ENCODE assay signal across 9 mouse cellular contexts in genomic region chr1:82292771-82293170, GRCm38 (mm10). TPM values are rescaled to one million over a fixed set of nuclear protein-coding genes. Genes with fewer than 3 reads are reported as not detected.
DNase-seq lines count a peak whose midpoint lies in the region; ATAC-seq and TF ChIP-seq lines count a peak whose summit lies in the region.
"Had no signal": no experiment of that assay in that cellular context is flagged by ENCODE, and none has a peak within 500 bp of the region (broad histone marks: within the 10 kb centered on the region; RNA-seq: fewer than 3 reads in every experiment).

No protein-coding gene starts in this region.

- peak overlapping the region; percentile 84 for H3K4me2 ChIP-seq in heart, embryonic 12.5 days
- peak overlapping the region; percentile 88 for H3K4me2 ChIP-seq in limb, embryonic 14.5 days (replicated peaks; ENCODE audit: low read depth, low read length, severe bottlenecking)
- peak overlapping the region; percentile 77 for H3K4me2 ChIP-seq in midbrain, embryonic 15.5 days

- peak overlapping the region; percentile 70; the same call in 1 of the 2 replicates for H3K4me3 ChIP-seq in embryonic fibroblast, embryonic 13.5 days (ENCODE audit: insufficient read depth, low read length)
- H3K4me3 ChIP-seq in heart, embryonic 12.5 days, result peak overlapping the region; percentile 79
- H3K4me3 ChIP-seq in limb, embryonic 14.5 days (replicated peaks; ENCODE audit: low read length), result peak overlapping the region; percentile 56
- H3K4me3 ChIP-seq in midbrain, embryonic 15.5 days, result peak overlapping the region; percentile 91

- peak; percentile 26; the same call in 1 of the 2 replicates for ATAC-seq in heart, embryonic 12.5 days (ENCODE audit: insufficient number of reproducible peaks, low FRiP score)
- ATAC-seq in limb, embryonic 14.5 days (ENCODE audit: low FRiP score, low read depth), result peak; percentile 45; the same call in 1 of the 2 replicates
- peak; percentile 87 for ATAC-seq in midbrain, embryonic 15.5 days (replicated peaks)

- no peak overlapping the region for H3K27ac ChIP-seq in embryonic fibroblast, embryonic 13.5 days (ENCODE audit: insufficient read depth, low read length)
- peak overlapping the region; percentile 96 for H3K27ac ChIP-seq in heart, embryonic 12.5 days (ENCODE audit: poor library complexity, severe bottlenecking)
- H3K27ac ChIP-seq in limb, embryonic 14.5 days (replicated peaks; ENCODE audit: low read depth, low read length), result 0 out of 2 replicates have a peak overlapping the region, but pooled peaks have one; percentile 2
- peak overlapping the region; percentile 98 for H3K27ac ChIP-seq in midbrain, embryonic 15.5 days

- under 1% methylated on average over 13 of the region's 13 CpGs for WGBS in heart, embryonic 12.5 days
- WGBS in limb, embryonic 14.5 days, result under 1% methylated on average over 12 of the region's 13 CpGs
- WGBS in midbrain, embryonic 15.5 days, result 0% methylated on average over 13 of the region's 13 CpGs

- H3K4me1 ChIP-seq in embryonic fibroblast, embryonic 13.5 days (ENCODE audit: control insufficient read depth, insufficient read depth, low read length), result 0 out of 2 replicates have a peak, but pooled peaks cover 3% of the 10 kb centered on the region
- H3K4me1 ChIP-seq in heart, embryonic 12.5 days (replicated peaks), result peaks cover 23% of the 10 kb centered on the region
- H3K4me1 ChIP-seq in limb, embryonic 14.5 days (ENCODE audit: control insufficient read depth, insufficient read depth, low read length), result peaks cover 19% of the 10 kb centered on the region
- peaks cover 42% of the 10 kb centered on the region for H3K4me1 ChIP-seq in midbrain, embryonic 15.5 days

- peak overlapping the region; percentile 46; the same call in 1 of the 2 replicates for H3K9ac ChIP-seq in heart, embryonic 12.5 days
- no peak overlapping the region for H3K9ac ChIP-seq in limb, embryonic 14.5 days (ENCODE audit: low read depth, low read length, severe bottlenecking)
- peak overlapping the region; percentile 38 for H3K9ac ChIP-seq in midbrain, embryonic 15.5 days

- no peaks in the 10 kb centered on the region for H3K9me3 ChIP-seq in heart, embryonic 12.5 days (replicated peaks)
- no peaks in the 10 kb centered on the region for H3K9me3 ChIP-seq in limb, embryonic 14.5 days (ENCODE audit: control insufficient read depth, low read length)
- no peaks in the 10 kb centered on the region for H3K9me3 ChIP-seq in midbrain, embryonic 15.5 days

- peak; percentile 73 for DNase-seq in layer of hippocampus, adult 11-12 months (ENCODE audit: low spot score)
- no peak for DNase-seq in layer of hippocampus, adult 9-10 months (ENCODE audit: low spot score)
- DNase-seq in kidney, adult 9 months, result peak; percentile 51
- DNase-seq in limb, embryonic 14.5 days (ENCODE audit: low spot score), result peak; percentile 81
- peak; percentile 53 for DNase-seq in testis, postnatal 10 days (ENCODE audit: low spot score)

- peaks cover 13% of the 10 kb centered on the region for H3K27me3 ChIP-seq in heart, embryonic 12.5 days (replicated peaks)
- no peaks in the 10 kb centered on the region for H3K27me3 ChIP-seq in limb, embryonic 14.5 days (ENCODE audit: control insufficient read depth, insufficient read depth, low read length)
- no peaks in the 10 kb centered on the region for H3K27me3 ChIP-seq in midbrain, embryonic 15.5 days (replicated peaks)

- H3K36me3 ChIP-seq in heart, embryonic 12.5 days, result peaks cover 16% of the 10 kb centered on the region
- H3K36me3 ChIP-seq in limb, embryonic 14.5 days (ENCODE audit: control insufficient read depth, insufficient read depth, low read length), result peaks cover 15% of the 10 kb centered on the region
- H3K36me3 ChIP-seq in midbrain, embryonic 15.5 days (replicated peaks), result no peaks in the 10 kb centered on the region

- TF ChIP-seq CTCF in embryonic fibroblast, embryonic 13.5 days (IDR thresholded peaks at IDR 0.05; ENCODE audit: borderline replicate concordance, insufficient read depth, low read length), result no peak

- TF ChIP-seq POLR2A in embryonic fibroblast, embryonic 13.5 days (IDR thresholded peaks at IDR 0.05; ENCODE audit: low read depth, low read length), result no peak
- TF ChIP-seq POLR2A in limb, embryonic 14.5 days (IDR thresholded peaks at IDR 0.05; ENCODE audit: borderline replicate concordance, extremely low read depth, insufficient read depth, insufficient read length), result peak; percentile 56; the same call in 1 of the 2 replicates

RNA-seq across cellular contexts. Expression of gene Irs1, which starts 1.6 kb away (rescaled TPM):
- 27.5 and 41.2 TPM in 2 replicates for polyA plus RNA-seq in embryonic fibroblast, embryonic 13.5 days (2011; ENCODE audit: insufficient read length, low read depth, missing spikeins)
- 17.5 and 18.7 TPM in 2 replicates for polyA plus RNA-seq in heart, embryonic 12.5 days (2016; fragmentation: Nextera tagmentation; extraction: Ambion mirVana)
- polyA plus RNA-seq in limb, embryonic 14.5 days (2012; rRNA removed), result 19.7 and 26.1 TPM in 2 replicates
- 11.8 and 13.8 TPM in 2 replicates for polyA plus RNA-seq in limb, embryonic 14.5 days (2014; fragmentation: Nextera tagmentation; extraction: Ambion mirVana)
- polyA plus RNA-seq in midbrain, embryonic 15.5 days (2015; fragmentation: Nextera tagmentation; extraction: Ambion mirVana), result 7.5 and 8.2 TPM in 2 replicates

RNA-seq across cellular contexts. Expression of gene Rhbdd1, which starts 23.5 kb away (rescaled TPM):
- polyA plus RNA-seq in embryonic fibroblast, embryonic 13.5 days (2011; ENCODE audit: insufficient read length, low read depth, missing spikeins), result 38.0 and 40.7 TPM in 2 replicates
- polyA plus RNA-seq in heart, embryonic 12.5 days (2016; fragmentation: Nextera tagmentation; extraction: Ambion mirVana), result 11.5 and 11.9 TPM in 2 replicates
- 7.2 and 8.7 TPM in 2 replicates for polyA plus RNA-seq in limb, embryonic 14.5 days (2012; rRNA removed)
- polyA plus RNA-seq in limb, embryonic 14.5 days (2014; fragmentation: Nextera tagmentation; extraction: Ambion mirVana), result 6.1 and 7.0 TPM in 2 replicates
- 3.2 and 4.2 TPM in 2 replicates for polyA plus RNA-seq in midbrain, embryonic 15.5 days (2015; fragmentation: Nextera tagmentation; extraction: Ambion mirVana)

RNA-seq across cellular contexts. Expression of gene Gm9747, which starts 59.9 kb away (rescaled TPM):
- not detected in 2 replicates for polyA plus RNA-seq in embryonic fibroblast, embryonic 13.5 days (2011; ENCODE audit: insufficient read length, low read depth, missing spikeins)
- 40.0 and 42.3 TPM in 2 replicates for polyA plus RNA-seq in heart, embryonic 12.5 days (2016; fragmentation: Nextera tagmentation; extraction: Ambion mirVana)
- 0.15 and 0.19 TPM in 2 replicates for polyA plus RNA-seq in limb, embryonic 14.5 days (2012; rRNA removed)
- 44.9 and 45.2 TPM in 2 replicates for polyA plus RNA-seq in limb, embryonic 14.5 days (2014; fragmentation: Nextera tagmentation; extraction: Ambion mirVana)
- 22.1 and 26.4 TPM in 2 replicates for polyA plus RNA-seq in midbrain, embryonic 15.5 days (2015; fragmentation: Nextera tagmentation; extraction: Ambion mirVana)
- polyA plus RNA-seq: erythroblast, embryonic 14.5 days had no signal

Comparison
In these comparisons a context has a peak if more than half of its experiments do, and no peak if none do; other contexts are left out.
1. ATAC-seq: peak in every context shown above with its lines; median percentile 87 in midbrain, embryonic 15.5 days; 45 in limb, embryonic 14.5 days; 26 in heart, embryonic 12.5 days.